Mouse (Mus musculus): ENCODE results near the gene Gm20388. TPM values are rescaled to one million over a fixed set of nuclear protein-coding genes. Genes with fewer than 3 reads are reported as not detected.
A peak's percentile ranks its signal among the peaks of the same experiment; 100 is the strongest.

Gene Gm20388
- total RNA-seq, 1 experiment from 2014 or later, result 10.0 TPM

DNA sequence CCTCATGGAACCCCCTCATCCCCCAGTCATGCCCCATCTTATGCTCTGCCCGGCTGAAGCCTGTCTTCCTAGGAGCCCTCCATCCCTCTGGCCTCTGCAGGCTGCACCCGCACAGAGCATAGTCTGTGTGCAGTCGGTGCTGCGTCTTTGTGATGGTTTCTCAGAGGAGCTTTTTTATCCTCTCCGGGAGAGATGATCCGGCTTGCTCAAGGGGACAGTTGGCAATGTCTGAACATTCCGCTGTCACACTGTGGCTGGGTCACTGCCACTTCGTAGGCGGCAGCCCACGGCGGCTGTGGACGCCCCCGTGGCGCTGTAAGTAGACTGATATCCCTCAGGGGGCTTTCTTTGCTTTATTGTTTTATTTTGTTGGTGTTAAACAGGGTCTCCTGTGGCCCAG lies 500.4 kb downstream of the Gm20388 start:
- no peak for ATAC-seq (replicated peaks; ENCODE audit: insufficient number of reproducible peaks, low FRiP score, low TSS enrichment, poor library complexity, severe bottlenecking)

DNA sequence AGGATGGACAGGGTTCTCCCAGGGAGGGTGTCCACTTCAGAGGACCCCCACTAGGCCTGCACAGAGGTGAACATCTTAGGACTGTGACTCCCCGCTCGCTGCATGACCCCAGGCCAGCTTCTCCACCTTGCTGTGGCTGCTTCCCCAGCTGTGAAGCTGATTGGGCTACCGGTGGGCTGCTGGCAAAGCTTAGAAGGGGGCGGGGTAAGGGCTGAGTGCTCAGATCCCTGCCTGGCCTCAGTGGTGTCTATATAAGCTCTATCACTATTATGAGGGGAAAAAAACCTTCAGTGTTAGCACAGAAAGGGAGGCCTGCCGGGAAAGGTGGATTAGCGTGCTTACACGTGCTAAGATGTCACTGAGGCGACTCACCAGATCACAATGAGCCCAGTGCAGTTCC lies 501.2 kb downstream of the Gm20388 start:
- no peak for ATAC-seq (replicated peaks; ENCODE audit: insufficient number of reproducible peaks, low FRiP score, low TSS enrichment, poor library complexity, severe bottlenecking)

DNA sequence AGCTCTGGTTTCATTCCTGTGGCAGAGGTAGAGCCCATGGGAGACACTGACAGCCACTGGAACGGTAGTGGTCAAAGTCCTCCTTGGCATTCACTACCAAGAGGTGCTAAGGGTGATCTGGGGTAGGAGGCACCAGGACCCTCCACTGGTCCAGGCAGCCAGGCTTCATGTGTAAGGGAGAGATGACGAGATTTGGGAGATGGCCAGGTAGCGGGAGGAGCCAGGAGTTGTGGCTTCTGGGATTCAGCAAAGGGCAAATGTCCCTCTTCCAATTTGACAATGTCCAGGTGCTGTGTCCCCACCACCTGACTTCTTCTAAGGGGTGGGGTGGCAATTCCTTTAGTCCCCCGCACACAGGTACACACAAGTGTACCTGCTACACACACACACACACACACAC lies 501.7 kb downstream of the Gm20388 start:
- ATAC-seq (replicated peaks; ENCODE audit: insufficient number of reproducible peaks, low FRiP score, low TSS enrichment, poor library complexity, severe bottlenecking), result no peak

DNA sequence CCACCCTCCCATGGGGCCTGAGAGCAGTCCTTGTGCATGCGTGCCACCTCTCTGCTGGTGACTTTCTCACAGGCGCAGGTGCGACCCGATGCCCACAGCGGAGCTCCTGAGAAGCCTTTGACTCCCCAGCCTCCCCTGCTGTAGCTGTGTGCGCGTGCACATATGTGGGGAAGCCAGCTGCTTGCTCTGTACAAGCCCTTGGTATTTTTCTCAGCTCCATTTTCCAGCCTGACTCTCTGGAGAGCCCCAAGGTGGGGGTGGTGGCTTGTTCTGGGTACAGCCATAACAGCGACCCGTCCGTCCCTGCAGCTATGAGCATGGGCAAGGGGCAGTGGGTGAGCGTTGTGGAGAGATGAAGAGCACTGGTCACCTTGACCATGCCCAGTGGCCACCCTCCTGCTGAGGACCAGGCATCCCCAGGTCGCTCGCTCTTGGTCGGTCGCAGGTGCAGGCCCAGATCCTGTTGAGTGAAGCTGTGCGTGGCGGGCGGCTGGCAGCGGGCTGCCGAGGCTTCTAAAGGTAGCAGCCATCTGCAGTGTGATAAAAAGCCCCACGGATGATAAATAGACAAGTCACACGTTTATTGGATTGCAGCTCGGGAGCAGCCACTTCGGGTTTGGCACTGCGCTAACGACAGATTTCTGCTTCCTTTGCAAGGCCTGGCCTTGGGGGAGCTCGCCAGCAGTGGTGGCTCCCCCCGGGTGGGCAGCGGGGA lies 502.4 kb downstream of the Gm20388 start:
- ATAC-seq (replicated peaks; ENCODE audit: insufficient number of reproducible peaks, low FRiP score, low TSS enrichment, poor library complexity, severe bottlenecking), result no peak

DNA sequence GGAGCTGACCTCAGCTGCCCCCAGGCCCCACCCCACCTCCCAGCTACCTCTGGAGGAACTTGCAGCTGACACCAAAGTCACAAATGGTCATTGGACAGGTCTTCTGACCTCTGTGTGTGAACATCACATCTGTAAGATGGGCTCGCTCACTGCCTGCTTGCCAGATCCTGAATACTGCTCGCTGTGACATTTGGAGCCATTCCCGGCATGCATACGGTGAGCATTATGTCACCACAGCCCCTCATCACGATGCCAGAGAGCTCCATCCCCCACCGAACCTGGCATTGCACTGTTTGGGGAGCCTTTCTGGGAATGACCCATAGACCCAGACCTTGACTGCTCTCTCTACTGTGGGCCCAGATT lies 503.0 kb downstream of the Gm20388 start:
- ATAC-seq (replicated peaks; ENCODE audit: insufficient number of reproducible peaks, low FRiP score, low TSS enrichment, poor library complexity, severe bottlenecking), result no peak

DNA sequence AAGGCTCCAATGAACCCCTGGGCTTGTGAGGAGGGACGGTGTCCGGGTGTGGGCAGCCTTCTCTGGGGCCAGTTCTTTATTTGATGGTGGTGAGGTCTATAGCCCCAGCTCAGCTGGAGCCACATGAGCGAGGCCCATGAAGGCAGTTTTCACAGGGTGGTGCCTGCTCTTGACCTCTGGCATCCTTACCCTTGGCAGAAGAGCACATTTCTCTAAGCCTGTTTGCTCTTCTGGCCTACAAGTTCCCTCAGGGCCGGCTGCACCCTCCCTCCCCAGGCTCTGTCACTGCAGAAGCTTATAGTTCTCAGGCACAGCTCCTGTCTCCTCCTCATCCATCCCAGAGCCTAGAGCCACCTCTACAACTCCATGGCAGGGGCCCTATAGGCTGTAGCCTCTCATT lies 503.6 kb downstream of the Gm20388 start:
- ATAC-seq (replicated peaks; ENCODE audit: insufficient number of reproducible peaks, low FRiP score, low TSS enrichment, poor library complexity, severe bottlenecking), result no peak

DNA sequence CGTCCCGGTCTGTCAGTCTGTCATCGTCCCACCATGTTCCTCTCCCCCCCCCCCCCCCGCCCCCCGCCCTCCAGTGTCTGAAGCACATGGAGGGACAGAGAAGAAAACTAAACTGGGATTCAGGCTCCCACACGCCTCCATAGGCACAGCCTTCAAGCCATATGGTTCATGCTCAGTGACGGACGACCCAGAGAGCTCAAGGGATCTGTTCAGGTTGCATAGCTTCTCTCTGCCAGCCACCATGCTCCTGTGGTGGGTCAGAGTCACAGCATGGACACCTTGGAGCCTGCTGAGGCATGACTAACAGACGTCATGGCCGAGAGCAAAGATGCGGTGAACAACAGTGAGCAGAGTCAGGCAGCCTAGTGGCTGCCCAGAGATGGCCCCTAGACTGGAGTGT lies 504.8 kb downstream of the Gm20388 start:
- ATAC-seq (replicated peaks; ENCODE audit: insufficient number of reproducible peaks, low FRiP score, low TSS enrichment, poor library complexity, severe bottlenecking), result no peak

DNA sequence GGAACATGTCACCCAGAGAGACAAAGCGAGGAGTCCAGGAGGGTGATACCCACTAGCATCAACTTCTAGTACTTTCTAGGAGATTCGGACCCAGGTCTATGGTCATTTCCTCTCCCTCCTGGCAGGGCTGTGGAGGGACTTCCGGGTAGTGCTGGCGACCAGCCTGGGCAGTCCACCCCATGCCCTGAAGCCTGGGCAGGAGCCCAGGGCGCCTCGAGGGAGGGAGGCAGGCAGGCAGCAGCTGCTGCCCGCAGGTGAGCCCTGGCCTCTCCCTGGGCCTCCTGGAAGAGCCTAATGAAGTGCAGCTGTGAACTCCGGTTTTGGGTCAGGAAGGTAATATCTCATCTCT lies 505.5 kb downstream of the Gm20388 start:
- ATAC-seq (replicated peaks; ENCODE audit: insufficient number of reproducible peaks, low FRiP score, low TSS enrichment, poor library complexity, severe bottlenecking), result no peak

DNA sequence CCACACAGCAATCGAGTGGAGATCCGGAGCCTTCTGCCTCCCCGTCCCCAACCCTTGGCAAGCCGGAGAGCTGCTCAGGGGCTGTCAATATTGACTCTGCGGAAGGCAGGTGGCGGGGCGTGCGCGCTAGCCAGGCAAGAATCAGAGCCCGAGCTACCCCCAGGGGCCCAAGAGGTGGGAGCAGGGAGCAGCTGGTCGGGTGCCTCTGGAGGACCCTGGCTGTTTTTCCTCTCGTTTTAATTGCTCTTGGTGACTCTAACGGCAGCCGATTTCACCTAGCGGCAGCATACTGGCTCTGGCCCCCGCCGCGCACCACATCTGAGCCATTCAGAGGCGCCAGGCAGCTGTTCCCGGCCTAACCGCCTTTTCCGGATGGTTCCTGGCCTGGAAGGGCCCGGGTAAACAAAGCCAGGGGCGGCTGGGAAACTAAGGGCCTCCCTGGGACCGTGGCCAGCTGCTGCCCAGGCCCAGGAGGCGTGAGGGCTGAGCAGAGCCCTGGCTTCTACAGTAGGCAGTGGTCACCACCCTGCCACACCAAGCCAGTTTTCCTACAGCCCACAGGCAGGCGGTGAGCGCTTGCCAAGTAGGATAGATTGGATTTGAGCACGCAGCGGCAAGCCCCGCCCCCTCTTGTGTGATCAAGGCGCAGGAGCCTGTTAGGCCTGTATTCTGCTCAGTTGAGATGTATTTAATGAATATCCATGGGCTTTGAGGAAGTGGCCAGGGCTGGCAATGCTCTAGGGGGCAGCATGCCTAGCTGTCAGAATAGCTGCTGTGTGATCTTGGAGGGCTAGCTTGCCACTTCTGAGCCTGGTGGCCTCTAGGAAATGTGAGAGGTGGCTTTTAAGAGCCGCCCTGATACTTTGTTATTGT lies 506.1 kb downstream of the Gm20388 start:
- ATAC-seq (replicated peaks; ENCODE audit: insufficient number of reproducible peaks, low FRiP score, low TSS enrichment, poor library complexity, severe bottlenecking), result peak; percentile 76

DNA sequence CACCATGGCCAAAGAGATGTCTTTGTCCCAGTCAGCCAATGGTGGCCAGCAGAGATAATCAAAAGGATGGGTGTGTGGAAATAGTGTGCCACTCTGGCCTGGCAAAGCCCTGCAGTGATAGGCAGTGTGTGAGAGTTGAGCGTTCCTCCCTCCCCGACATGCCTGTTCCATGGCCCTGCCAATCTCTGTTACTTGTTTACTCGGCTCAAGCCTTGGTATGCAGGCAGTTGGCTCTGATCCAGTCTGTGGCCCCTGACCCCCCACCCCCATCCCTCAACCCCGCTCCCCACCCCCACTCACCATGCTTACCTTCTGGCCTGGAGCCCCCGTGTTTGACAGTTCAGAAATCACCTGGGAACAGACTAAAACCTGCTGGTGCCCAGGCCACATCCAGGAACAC lies 507.5 kb downstream of the Gm20388 start:
- no peak for ATAC-seq (replicated peaks; ENCODE audit: insufficient number of reproducible peaks, low FRiP score, low TSS enrichment, poor library complexity, severe bottlenecking)

DNA sequence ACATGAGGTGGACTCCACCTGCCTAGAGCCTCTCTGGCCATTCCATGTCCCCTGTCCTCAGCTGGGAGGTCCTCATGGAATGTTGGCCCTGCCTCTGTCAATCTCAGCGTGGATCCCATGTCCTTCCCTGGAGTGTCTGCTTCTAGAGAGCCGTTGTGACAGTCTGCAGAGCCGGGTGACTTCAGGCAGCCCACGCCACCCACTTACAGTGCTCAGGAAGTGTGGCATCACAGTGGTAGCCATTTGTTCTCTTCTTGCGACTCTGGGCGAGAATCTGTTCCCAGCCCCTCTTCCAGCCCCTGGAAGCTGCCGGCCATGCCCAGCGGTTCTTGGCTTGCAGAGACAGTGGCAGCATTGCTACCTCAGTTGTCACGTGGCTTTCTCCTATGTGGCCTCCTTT lies 509.0 kb downstream of the Gm20388 start:
- ATAC-seq (replicated peaks; ENCODE audit: insufficient number of reproducible peaks, low FRiP score, low TSS enrichment, poor library complexity, severe bottlenecking), result no peak

DNA sequence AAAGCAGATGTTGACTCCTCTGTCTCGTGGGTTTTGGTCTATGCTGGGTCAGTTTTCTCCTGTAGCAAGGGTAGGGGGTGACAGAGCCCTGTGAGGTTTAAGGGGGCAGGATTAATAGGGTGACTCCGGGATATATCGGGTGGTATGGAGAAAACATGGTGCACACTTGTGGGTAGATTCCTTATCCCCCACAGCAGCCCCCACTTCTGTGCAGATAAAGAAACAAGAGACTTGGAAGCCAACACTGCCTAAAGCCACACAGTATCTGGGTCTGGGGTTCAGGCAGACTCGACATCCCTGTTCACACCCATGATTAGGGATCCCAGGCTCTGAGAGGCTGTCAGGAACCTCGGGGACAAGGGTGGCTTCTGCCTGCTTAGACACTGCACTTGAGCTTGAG lies 509.6 kb downstream of the Gm20388 start:
- no peak for ATAC-seq (replicated peaks; ENCODE audit: insufficient number of reproducible peaks, low FRiP score, low TSS enrichment, poor library complexity, severe bottlenecking)

DNA sequence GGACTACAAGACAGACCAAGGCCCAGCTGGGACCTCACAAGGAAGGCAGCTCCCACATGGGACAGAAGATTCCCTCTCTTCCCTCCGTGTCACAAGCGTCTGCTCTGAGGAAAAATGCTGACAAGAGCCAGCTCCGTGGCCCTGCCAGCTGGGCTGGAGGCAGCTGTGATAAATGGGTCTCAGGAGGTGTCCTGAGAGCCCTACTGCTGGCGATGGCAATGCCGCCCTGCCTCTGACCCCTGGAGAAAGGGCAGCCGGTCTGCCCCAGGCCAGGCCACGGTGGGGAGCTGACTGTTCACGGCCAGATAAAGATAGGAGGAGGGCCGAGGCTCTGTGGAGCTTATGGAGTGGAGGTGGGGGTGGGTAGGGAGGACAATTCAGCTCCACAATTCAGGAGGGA lies 511.0 kb downstream of the Gm20388 start:
- no peak for ATAC-seq (replicated peaks; ENCODE audit: insufficient number of reproducible peaks, low FRiP score, low TSS enrichment, poor library complexity, severe bottlenecking)

DNA sequence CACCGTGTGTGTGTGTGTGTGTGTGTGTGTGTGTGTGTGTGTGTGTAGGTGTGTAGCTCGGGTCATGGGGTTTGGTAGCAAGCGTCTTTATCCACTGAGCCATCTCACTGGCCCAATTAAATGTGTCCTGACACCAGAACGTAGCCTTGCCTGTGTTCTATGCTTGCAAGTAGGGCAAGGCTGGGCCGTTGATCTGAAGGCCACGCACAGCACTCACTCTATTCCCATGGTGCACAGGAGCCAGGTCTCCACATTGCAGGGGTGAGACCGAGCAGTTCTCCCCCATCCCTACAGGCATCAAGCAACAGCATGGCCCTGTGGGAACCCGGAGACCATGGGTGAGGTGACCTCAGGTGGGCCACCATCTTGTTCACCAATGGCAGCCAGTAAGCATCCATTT lies 511.6 kb downstream of the Gm20388 start:
- no peak for ATAC-seq (replicated peaks; ENCODE audit: insufficient number of reproducible peaks, low FRiP score, low TSS enrichment, poor library complexity, severe bottlenecking)

DNA sequence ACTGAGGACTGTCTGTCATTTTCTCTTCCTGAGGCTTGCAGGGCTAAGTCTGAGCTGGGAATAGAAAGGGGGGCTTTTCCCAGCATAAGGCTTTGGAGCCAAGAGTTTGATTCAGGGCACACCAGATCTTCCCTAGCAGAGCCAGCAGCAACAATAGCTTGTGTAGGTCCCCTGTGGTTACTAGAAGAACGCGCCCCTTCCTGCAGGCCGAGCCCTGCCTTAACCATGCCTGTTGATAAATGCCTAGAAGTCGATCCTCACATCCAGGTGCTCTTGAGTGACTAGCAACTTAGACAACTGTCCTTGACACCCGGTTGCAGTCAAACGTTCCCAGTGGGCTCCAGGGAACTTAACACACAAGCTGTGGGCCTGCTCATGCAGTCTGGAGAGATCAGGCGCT lies 512.9 kb downstream of the Gm20388 start:
- ATAC-seq (replicated peaks; ENCODE audit: insufficient number of reproducible peaks, low FRiP score, low TSS enrichment, poor library complexity, severe bottlenecking), result no peak

DNA sequence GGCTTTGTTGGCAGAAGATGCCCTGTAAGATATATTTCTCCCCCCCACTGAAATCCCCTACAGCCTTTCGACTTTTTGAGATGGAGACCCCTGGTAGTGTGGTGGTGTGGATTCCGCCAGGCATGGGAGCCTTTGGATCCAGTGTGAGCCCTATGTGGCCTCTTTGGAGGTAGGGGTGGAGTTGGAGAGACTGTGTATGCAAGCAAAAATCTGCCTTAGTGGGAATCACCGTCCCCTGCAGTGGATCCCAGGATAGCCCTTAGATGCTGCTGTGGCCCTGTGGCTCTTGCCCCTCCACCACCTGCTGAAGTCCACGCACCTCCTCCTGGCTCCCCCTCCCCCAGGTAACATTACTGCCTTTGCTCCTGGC lies 514.2 kb downstream of the Gm20388 start:
- no peak for ATAC-seq (replicated peaks; ENCODE audit: insufficient number of reproducible peaks, low FRiP score, low TSS enrichment, poor library complexity, severe bottlenecking)

DNA sequence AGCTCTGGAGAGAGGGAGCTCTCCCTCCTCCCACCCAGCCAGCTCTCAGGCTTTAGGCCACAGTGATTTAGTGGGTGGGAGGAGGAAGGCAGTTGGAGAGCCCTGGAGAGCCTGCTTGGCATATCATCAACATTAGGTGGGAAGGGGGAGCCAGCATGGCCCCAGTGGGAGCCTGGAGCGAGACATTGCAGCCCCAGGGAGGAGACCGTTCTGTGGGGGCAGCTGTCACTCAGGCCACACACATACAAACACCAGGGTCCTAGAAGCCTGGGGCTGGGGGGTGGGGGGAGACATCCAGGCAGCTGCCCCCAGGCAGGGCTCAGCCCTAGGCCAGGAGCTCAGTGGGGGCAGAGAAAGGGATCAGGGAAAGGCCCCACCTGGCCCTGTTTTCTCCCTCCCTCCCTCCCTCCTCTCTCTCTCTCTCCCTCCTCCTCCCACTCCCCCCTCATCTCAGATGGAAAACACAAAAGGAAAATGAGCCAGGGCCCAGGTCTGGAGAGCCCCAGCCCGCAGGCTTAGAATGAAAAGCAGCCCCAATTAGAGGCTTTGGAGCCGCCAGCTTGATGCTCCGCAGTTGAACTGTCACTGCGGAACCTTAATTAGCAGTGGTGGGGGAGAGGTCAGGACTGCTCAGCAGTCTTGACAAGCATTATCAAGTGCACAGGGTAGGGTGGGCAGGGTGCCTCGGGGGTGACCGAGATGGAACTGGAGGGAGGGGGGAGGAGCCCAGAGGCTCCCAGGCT lies 514.7 kb downstream of the Gm20388 start:
- ATAC-seq (replicated peaks; ENCODE audit: insufficient number of reproducible peaks, low FRiP score, low TSS enrichment, poor library complexity, severe bottlenecking), result no peak

DNA sequence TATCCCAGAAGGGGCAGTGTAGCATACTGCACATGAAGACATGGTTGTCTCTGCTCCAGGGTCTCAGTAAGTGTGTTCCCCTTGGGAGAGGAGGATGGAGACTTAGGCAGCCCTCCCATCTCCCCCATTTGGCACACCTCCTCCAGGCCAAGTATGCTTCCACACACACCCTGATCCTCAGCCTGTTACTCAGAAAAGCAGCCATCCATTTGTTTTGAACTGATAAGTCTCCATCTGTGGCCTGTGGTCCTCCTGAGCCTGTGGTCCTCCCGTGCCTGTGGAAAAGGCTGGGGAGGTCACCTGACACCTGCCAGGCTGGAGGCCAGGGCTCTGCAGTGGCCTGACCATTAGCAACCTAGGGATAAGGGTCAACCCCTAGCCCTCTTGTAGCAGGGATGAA lies 515.5 kb downstream of the Gm20388 start:
- ATAC-seq (replicated peaks; ENCODE audit: insufficient number of reproducible peaks, low FRiP score, low TSS enrichment, poor library complexity, severe bottlenecking), result no peak

DNA sequence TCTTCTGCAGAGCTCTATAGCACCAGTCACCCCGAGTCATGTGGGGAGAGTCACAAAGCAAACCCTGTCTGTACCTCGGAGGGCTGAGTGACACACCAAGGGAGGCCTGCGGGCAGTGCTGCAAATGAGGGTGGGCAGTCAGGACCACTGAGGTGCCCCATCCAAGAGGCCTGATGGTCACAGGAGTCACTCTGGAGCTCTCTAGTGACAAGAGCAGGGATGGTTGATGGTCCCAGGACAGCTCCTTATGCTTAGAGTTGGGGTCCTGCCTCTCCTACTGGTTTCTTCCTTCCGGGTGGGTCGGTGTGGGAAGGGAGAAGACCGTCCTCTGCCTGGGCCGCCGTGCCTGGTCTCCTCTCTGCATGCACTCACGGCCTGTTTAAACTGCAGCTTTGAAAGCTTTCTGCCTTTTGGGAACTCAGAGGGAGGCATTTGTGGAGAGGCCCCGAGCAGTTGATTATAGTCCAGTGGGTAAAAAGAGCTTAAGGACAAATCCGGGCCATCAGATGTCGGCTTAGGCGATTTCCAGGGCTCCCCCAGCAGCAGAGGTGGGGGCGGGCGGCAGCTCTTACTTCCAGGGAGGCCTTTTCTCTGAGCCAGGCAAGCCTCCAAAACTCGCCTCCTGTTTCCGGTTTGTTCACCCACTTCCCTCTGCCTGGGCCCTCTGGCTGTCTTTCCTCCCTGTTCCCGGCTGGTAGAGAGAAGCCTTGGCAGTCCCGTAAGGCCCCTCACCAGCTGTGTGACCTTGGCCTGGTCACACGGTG lies 516.2 kb downstream of the Gm20388 start:
- no peak for ATAC-seq (replicated peaks; ENCODE audit: insufficient number of reproducible peaks, low FRiP score, low TSS enrichment, poor library complexity, severe bottlenecking)

All from monocyte, adult 5-6 weeks (primary cell).